Mouse (Mus musculus) layer of hippocampus, postnatal 36 days (tissue): Measurements from ENCODE around the gene Ddx17. TPM values are rescaled to one million over a fixed set of nuclear protein-coding genes. Genes with fewer than 3 reads are reported as not detected.

Experiments
- DNase-seq, 2 experiments: peaks; one replicate each; pipeline ENCODE4 v3.0.0; 2022
- total RNA-seq, 2 experiments: library from RNA; stranded (reverse); gene quantifications; 2 replicates each; pipeline ENCODE4 v1.2.3; 2021

The Ddx17 gene
- total RNA-seq, result 100 to 1,000 TPM; 311 to 331 TPM

DNA sequence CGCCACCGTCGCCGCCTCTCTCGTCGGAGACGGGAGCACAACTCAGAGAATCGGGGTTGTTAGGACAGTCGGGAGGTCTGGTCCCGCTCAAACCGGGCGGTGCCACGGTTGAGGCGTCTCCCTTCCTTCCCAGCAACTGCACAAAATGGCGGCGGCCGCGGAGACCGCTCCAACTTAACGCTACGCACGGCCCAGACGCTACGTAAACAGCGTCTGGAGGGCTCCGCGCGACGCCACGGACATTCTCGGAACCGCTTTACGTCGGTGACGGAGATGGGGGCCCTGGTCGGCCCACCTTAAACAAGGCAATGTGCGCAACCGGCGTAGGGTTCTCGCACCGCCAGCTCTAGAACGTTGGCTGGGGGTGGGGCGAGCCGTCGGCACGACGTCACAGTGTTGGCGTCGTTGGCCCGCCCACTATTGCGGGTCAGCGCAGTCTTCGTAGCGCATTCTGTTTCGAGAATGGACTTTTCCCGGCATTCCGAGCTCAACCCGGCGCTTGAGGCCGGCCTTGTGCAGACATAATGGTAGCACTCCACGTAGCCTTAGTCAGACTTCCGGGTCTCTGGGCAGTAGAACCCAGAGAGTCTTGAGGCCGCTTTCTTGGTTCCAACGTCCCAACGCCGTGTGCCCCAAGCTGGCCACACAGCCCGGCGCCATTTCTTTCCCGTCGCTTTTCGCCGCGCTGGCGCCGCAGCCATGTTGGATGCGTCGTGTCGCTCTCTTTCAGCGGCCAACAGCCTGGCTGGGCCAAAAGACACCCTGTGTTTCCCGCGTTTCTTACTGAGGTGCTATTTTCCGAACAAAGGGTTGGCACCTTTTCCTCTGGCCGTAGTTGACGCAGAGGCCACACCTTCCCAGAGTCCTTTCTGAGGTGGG lies at the start of gene Ddx17:
Ddx17 (minus strand) TSS at position 332 of the 879 bp plus-strand sequence.
- peak; percentile 99 for DNase-seq

DNA sequence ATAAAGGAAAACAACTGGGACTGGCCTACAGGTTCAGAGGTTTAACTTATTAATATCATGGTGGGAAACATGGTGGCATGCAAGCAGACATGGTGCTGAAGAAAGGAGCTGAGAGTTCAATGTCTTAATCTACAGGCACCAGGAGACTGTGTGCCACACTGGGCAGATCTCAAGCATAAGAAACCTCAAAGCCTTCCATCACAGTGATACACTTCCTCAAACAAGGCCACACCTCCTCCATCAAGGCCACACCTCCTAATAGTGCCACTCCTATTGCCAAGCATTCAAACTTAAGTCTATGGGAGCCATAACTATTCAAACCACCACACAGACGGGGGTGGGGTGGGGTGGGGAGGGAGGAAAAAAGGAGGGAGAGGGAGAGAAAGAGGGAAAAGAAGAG lies 35.0 kb upstream of the Ddx17 start:
- no peak for DNase-seq

- DNase-seq, result no peak
Measured at GRCm38 (mm10) chr15:79577671-79578426, 31.3 kb upstream of the Ddx17 start.

DNA sequence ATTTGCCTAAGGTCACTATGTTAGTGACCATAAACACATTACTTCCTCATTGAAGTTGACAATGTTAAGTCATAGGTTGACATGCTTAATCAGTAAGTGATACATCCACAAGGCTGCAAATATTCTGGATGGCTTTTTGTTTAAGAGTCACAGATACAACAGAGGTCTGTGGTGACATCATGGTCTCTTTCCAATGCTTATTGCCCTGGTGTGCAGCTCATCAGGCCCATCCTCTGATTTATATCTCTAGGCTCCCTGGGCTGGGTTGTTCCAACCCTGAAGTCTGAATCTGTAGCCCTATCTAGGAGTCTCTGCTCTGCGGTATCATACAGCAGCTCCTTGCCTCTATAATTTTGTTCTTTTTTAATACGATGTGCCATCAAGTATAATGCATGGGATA lies 30.4 kb upstream of the Ddx17 start:
- DNase-seq, result no peak

- no peak for DNase-seq
Measured at GRCm38 (mm10) chr15:79575543-79576222, 29.1 kb upstream of the Ddx17 start.

DNA sequence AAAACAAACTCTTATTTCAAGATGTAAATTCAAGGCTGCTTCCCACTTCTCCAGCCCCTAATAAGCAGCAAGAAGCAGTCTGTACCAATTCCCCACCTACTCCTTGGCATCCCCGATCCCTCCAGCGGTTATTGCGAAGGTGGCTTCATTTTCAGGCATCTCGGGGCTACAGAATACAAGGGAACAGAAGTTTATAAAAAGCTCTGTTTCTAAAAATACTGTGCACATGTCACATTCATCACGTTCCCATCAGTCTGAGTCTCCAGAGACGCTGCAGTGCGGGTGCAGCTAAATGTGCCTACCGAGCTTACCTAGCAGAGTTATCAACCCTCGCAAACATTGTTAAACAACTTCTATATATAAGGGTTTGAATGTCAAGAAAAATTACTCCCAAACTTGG lies 15.9 kb upstream of the Ddx17 start:
- peak; percentile 10 to 14 for DNase-seq

- DNase-seq, result no peak
Measured at GRCm38 (mm10) chr15:79559649-79560048, 13.1 kb upstream of the Ddx17 start.

GRCm38 (mm10) chr15:79552566-79552965 lies 6.0 kb upstream of the Ddx17 start:
- DNase-seq, result no peak

GRCm38 (mm10) chr15:79548226-79548625 lies 1.7 kb upstream of the Ddx17 start:
- no peak for DNase-seq

DNA sequence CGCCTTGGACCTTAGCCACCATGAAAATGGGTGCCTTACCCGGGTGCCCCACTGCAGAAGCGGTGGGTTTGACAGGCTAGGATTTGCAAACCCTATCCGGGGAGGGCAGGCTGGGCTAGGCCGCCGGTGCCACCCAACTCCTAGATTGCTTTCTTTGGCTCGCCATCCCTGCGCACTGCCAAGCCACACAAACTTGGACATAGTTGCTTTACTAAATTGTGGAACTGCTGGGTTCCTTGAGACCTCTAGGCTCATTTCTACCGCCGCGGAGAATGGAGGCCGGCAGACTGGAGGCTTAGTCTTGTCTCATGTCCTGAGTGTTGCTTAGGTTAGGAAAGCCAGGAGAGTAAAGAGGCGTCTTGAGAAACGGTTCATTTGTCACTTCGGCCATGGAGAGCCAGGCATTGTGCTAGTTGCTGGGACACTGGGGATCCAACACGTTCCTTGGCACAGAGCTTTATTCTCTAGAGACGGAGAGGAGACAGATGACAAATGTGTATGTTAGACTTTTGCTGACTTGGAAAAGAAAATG lies 814 bp upstream of the Ddx17 start:
- DNase-seq, result no peak

DNA sequence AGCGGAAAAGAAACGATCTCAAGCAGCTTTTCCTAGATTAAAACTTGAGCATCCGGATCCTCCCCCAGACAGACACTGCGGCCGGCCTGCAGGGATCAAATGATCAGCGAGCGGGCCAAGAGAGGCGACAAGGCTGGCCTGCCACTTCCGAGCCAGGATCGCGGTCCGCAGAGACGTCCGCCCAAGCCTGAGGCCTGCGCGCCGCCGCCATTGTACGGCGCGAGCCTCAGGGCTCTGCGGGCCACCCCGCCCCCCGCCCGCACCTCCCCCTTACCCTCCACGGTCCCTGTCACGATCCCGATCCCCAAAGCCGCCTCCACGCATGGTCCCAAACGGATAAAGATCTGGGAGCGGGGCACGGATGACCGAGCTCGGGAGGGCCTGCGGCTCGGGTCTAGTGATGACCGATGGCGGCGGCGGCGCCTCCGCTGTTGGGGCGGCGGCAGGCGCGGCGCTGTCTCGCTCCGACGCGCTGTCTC lies 581 bp downstream of the Ddx17 start:
- DNase-seq, result no peak

- no peak for DNase-seq
Measured at GRCm38 (mm10) chr15:79545496-79545895, 1.0 kb downstream of the Ddx17 start.

GRCm38 (mm10) chr15:79543968-79544367 lies 2.6 kb downstream of the Ddx17 start:
- DNase-seq, result no peak

DNA sequence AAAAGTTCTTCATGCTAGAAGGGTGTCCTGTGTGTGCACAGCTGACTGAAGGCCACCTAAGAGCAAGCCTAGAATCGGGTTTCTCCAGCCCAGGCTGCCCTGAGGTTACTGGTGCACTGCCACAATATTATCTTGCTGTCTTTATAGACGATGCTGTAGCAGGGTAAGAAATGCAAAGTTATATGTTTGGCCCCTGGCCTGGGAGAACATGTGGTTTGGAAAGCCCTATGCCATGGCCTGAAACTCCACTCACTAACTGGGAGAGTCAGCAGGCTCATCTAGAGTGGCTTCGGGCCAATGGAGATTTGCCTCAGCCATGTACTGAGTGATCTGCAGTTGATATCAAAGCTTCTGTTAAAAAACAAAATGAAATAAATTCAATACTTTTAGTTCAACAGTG lies 12.7 kb downstream of the Ddx17 start:
- no peak for DNase-seq

GRCm38 (mm10) chr15:79529935-79530334 lies 16.6 kb downstream of the Ddx17 start:
- no peak for DNase-seq

DNA sequence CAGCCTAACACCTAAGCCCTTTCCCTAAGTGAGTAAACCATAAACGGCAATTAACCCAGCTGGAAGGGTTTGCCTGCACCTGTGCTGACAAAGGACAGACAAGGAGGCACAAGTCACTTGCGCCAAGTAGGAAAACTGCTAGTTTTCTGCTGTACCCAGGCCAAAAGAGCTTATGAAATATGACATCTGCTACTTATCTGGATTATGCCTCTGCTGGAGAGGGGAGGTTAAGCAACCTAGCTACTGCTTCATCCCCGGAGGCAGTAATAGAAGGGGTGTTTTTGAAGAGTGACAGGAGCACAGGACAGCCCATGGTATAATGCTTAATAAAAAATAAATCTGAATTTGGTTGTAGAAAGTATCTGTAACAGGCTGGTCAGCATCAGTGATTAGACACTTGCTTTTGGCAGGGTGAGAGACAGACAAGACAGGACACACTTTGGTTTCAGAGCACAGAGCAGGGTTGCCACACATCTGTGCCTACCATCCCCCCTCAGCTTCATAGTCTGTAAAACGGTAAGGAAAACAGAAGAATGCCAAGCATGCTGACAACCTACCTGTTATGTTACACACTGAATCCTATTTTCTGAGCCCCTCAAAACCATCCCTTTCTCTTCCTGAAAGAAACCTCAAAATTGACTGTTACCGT lies 18.4 kb downstream of the Ddx17 start:
- DNase-seq, result no peak

GRCm38 (mm10) chr15:79527192-79527591 lies 19.3 kb downstream of the Ddx17 start:
- no peak for DNase-seq

GRCm38 (mm10) chr15:79525979-79526768 lies 20.4 kb downstream of the Ddx17 start:
- DNase-seq, result no peak

GRCm38 (mm10) chr15:79525564-79525963 lies 21.0 kb downstream of the Ddx17 start:
- DNase-seq, result no peak

DNA sequence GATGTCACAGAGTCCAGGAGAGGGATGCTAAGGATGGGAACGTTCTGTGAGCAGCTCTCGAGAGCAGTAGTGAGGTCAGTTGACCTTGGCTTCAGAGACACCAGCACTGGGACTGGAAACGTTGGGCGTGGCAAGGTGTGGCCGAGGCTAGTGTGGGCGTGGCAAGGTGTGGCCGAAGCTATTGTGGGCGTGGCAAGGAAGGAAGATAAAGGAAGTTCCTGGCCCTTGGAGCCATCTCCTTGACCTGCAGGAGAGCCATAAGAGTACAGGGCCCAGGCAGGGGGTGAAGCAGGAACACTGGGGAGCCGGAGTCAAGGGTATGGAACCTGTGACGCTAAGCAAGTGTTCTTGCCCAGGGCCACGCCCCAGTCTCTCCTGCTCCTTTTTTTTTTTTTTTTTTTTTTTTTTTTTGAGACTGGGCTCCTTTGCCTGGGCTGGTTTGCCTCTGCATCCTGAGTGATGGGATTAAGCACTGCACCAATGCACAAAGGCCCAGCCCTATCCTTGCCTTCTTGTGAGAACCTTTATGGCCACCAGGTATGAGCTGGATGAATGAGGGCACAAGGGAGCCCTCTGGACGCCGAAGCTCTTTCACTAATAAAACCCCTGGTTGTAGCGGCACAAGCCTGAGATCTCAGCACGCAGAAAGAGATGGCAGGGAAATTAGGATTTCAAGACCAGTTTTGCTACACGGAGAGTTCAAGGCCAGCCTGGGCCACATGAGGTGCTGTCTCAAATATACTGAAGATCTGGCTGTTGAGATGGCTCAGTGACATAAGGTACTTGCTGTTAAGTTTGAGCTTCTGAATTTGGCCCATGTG lies 26.9 kb downstream of the Ddx17 start:
- DNase-seq, result no peak
